Mouse (Mus musculus) ES-E14 (cell line): Measurements from ENCODE around the gene Syngr1.

ENCODE experiments used
- CHD2 ChIP-seq: IDR thresholded peaks from 2 replicates; pipeline ENCODE4 v1.6.1; 2014; ENCODE audit warnings: mild to moderate bottlenecking, low read depth, low read length, inconsistent platforms
- HCFC1 ChIP-seq: IDR thresholded peaks from 2 replicates; pipeline ENCODE4 v1.6.1; 2012; ENCODE audit warnings: low read length, inconsistent platforms, borderline replicate concordance; ENCODE audit not compliant: insufficient read depth
- ZC3H11A ChIP-seq: IDR thresholded peaks from 2 replicates; pipeline ENCODE4 v1.6.1; 2012; ENCODE audit warnings: low read depth, mild to moderate bottlenecking, inconsistent platforms, low read length, borderline replicate concordance
- ZNF384 ChIP-seq: IDR thresholded peaks from 2 replicates; pipeline ENCODE4 v1.6.1; 2012; ENCODE audit warnings: low read depth, low read length, inconsistent platforms

DNA sequence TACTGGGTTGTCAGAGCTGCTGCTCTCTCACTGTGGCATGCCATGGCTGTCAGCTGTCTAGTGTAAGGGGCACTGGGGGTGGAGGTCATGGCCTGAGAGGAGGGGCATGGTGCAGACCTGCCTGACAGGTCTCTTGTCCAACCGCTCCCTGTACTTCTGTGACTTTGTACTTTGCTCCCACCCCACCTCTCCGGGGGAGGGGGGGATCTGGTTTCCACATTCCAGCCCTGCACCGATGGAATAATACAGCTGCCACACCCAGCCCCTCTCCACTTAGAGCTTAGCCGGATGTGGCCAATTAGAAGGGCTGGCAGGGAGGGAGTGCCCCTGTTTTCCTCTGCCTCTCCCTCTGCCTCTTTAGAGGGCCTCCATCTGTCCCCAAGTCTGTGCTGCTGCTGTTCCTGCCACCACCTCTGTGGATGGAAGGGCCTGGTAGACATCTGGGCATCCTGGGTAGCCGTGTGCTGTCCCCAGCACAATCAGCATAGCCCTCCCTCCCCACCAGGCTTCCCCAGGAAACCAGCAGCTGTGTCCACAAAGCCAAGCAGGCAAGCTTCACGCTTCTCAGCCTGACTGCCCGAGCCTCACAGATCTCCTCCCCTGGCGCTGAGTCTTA lies 68.3 kb downstream of the Syngr1 start:
- TF ChIP-seq CHD2 (no peak), HCFC1 (no peak), ZC3H11A (no peak), ZNF384 (no peak)
